Mouse (Mus musculus) left cerebral cortex, adult 11 months (tissue): ENCODE data around the gene Tle4.

Experiments
- DNase-seq: peaks from one replicate; pipeline ENCODE4 v3.0.0; 2022; ENCODE audit warnings: low spot score

The Tle4 gene

GRCm38 (mm10) chr19:14591809-14592535 is 5.9 kb downstream of the Tle4 start:
- DNase-seq: no peak

DNA sequence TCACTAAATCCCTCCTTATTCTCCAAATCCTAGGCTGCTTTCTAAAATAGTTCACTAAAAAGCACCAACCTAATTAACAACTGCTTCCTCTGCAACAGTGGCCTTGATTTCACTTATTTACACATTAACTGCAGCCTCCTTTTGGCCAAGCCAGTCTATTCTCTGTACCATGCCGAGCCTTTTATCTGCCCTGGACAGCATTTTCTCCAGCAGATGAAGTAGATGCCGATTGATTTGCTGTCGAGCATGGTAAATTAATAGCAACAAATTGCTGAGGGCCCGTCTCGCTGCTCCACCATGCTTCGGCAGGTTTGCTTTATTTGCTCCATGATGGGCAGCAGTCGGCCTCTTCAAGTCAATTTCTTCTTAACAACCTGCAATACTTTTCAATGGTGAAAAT is 7.7 kb downstream of the Tle4 start:
- DNase-seq: no peak

DNA sequence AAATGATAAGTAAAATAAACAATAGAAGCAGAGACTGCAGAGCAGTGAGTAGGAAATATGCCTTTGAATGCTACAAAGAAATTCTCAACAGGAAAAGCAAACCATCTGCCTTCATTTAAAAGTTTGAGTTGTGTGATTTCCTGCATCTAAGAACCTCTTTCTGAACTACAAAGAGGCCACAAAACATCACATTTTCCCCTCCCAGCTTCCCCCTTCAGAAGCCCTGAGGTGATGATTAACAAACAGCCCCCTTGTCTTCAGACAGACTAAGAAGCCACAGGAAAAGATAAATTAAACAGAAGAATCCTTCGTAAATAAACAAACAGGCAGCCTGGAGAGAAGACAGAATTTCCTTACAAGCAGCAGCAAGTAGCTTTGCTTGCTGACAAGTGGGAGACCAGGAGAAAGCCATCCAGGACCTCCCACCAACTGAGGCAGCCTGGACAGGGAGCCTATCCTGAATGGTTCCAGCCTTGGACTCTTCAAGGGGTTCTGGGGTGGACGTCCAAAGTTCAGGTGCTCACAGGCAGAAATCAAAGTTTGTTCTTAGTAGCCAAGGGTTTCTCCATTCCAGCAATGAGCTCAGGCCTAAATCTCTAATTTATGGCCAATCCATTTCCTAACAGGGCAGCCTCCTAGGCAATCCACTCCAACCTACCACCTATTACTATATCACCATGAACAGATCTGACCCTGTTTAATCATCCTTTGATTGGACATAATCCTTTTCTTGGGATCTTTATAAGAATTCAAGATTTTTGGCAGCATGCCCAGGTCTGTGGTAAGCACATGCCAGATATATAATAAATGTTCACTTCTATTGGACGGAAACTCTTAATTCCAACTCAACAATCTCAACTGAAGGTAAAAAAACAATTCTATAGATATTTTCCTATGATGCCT is 9.4 kb downstream of the Tle4 start:
- no peak for DNase-seq

DNA sequence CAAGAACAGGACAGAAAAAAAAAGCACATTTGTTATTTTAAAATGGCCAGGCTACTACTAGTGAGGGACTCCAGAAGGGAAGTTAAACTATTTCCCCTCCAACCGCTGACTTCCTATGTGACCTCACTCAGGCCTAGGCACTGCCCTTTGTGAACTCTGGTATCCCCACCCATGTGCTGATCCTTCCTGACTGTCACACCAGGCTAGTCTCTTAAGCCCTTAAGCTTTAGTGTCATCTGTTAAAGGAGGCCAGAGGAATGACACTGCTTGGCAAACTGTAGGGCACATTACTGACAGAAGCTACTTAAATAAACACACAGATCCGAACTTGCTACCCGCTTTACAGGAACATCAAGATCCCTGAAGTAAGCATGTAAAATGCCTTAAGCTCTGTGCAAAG is 11.7 kb downstream of the Tle4 start:
- no peak for DNase-seq

DNA sequence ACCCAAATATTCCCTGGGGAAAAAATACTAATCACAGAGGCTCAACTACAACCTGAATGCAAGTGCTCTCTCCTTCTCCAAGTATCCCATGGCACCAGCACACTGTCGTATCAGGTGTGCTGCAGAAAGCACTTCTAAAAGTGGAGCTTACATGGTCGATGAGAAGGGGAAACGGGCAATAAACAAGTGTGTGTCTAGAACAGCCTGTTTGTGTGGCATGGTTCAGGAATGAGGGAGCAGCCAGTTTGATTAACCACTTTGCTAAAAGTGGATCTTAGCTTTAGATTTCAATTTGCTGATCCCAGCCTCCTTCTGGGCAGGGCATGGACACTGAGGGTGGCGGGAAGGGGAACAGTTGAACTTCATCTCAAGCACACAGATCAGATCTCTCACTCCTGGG is 12.1 kb downstream of the Tle4 start:
- no peak for DNase-seq

DNA sequence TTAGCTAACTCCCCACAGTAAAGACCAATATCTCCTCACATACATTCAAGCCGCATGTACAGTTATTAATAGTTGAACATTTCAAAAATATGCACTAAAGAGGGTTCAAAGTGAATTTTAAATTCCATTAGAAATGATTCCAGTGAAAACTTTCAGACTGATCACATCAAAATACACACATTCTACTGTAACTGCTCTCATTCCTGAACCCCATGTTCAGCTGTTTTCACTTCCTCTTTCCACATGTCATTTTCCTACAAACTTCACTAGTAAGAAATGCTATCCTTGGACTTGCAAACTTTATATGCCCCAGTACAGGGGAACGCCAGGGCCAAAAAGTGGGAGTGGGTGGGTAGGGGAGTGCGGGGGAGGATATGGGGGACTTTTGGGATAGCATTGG is 12.6 kb downstream of the Tle4 start:
- DNase-seq: no peak

GRCm38 (mm10) chr19:14578698-14579097 is 19.2 kb downstream of the Tle4 start:
- no peak for DNase-seq

DNA sequence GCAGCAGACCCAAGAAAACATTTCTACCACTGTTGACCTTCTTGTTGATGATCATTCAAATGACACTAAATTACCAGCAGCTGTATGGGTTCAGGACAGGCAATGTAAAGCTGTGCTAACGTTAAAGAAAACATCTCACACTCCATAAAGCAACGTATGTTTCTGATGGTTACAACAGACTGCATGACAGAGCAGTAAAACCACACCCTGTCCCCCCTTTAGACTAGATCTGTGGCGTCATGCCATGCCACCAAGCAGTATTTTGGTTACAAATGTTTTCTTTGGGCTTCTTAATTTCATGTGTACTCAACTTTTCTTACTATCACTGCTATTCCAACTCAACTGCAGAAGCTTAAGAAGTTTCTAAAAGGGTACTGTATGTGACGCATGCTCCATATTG is 19.8 kb downstream of the Tle4 start:
- DNase-seq: no peak

- DNase-seq: no peak
Measured at GRCm38 (mm10) chr19:14576311-14576710, 21.5 kb downstream of the Tle4 start.

DNA sequence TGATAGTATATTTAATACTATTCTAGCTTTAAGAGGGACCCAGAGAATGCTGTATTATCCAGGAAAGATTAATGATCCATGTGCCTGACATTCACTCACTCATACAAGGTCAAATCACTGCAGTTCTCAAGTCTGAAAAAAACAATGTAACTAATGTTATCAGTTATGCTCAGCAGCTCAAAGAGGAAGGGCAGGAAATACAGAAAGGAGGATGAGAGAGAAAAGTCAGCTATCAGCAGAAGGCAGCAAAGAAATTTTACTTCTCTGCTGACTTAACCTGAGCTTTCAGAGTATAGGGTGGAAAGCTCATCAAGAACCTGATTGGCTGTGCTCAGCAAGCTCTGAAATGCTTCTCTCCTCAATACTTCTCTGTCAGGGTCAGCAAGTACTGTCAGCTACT is 29.0 kb downstream of the Tle4 start:
- no peak for DNase-seq

DNA sequence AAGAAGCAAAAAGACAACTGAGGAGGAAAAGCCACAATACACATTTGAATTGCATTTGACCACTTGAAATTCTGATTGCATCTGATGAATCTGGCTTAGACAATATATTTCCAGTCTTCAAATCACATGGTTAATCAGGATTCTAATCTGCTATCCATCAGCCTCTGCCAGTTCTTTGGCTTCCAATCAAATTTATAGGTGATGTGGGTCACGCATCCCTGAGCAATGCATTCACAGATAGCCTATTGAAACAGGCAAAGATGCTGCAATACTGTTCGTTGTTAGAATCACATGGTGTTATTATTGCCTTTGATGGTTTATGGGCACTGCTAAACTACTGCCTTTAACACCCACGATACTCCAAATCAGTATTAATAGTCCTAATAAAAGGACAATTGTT is 30.8 kb downstream of the Tle4 start:
- DNase-seq: no peak

GRCm38 (mm10) chr19:14566564-14567021 is 31.3 kb downstream of the Tle4 start:
- no peak for DNase-seq

DNA sequence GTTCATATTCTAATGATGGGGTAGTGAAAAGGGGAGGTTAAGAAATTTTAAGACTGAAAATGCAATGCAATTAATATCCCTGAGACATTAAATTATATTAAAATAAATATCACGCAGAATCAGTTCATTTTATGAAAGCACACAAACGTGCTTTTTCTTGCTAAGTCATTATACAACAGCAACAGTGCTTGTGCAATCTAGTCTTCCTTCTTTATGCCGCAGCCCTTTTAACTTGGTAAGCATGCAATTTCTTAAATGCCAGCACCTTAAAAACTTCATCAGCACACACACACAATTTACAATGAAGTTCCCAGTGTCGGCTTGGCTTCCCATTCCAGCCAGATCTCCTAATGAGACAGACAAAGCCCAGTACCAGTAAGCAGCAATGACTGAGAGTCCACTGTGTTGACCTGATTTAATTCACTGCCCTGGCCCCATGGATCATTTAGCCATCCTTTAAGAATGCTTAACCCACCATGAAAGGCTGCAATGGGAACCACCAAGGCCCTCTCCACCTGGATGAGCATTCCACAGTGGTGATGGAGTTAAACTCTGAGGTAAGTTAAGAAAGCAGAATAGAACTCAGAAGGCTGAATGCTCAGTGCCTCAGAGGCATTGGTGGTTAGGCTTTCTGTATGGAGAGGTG is 32.3 kb downstream of the Tle4 start:
- no peak for DNase-seq

DNA sequence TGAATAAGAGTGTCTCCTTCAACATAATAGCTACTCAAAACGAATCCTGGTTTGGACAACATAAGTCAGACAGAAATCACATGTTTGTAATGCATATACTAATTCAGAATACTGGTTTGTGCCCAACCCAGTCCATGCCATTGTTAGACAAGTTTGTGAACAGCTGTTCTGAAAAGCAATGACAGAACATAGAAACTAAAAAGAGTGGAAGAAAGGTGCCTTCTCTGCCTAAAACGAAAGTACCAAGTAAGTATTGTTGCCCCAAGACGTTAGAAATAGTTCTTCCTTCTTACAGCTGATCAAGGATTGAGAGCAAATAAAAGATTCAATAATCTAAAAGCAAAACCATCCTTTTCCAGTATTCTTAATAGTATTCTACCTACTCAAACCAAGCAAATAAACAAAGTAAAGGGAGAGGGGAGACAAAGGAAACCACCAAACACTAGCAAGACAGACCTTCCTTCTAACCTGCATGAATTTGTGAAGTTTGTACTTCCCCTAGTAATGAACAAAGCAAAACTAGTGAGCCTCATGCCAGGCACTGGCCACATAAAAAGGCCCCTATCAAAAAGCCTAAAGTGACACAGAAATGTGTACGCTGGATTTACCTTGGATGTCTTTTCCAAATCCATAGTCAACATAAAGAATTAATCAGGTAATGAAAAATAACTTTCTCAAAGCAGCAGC is 34.4 kb downstream of the Tle4 start:
- no peak for DNase-seq

DNA sequence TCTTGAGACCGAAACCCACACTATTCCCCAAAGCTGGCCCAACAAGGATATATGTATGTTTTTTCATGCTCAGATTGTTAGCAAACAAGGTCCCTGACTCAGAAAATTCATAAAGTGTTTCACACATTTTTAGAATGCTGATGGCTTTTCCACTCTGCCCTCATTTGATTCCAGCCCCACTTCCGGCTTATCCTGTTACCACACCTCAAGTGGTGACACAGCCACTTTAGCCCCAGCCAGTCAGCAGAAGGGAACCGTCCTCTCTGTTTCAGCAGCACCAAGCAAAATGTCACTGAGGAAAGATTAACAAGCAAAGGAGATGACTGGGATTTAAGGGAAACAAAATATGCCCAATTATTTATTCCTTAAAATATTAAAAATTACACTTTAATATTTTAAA is 50.0 kb downstream of the Tle4 start:
- DNase-seq: no peak

DNA sequence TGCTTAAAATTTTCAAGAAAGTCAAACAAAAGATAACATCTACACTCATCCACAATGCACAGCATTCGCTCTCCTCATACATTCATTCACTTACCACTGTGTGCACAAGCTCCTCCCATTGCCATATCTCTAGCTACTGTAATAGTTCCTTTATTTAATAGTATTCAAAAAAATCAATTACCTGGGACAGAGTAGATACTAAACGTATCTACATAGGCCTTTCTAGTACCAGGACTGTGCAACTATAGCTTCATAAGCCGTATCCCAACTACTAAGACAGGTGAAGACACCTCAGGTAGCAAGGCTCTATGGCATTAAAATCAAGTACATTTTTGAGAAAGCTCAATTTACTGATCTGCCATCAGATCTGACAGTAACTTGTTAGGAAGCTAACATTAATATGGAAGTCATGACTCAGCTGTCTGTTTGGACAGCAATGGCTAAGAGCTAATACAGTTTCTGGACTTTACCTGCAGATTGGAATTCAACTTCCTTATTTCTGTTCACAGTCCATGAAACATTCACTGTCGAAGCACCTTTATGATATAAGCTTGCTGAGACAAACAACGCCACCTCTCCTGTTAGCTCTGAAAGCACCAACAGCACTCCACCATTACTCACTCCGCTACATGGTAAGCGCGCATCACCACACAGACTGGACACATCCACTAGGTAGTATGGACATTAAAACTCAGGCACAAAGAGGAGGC is 50.6 kb downstream of the Tle4 start:
- no peak for DNase-seq

- no peak for DNase-seq
Measured at GRCm38 (mm10) chr19:14545485-14545884, 52.4 kb downstream of the Tle4 start.

GRCm38 (mm10) chr19:14543305-14543704 is 54.5 kb downstream of the Tle4 start:
- no peak for DNase-seq

GRCm38 (mm10) chr19:14540678-14541077 is 57.2 kb downstream of the Tle4 start:
- DNase-seq: no peak

DNA sequence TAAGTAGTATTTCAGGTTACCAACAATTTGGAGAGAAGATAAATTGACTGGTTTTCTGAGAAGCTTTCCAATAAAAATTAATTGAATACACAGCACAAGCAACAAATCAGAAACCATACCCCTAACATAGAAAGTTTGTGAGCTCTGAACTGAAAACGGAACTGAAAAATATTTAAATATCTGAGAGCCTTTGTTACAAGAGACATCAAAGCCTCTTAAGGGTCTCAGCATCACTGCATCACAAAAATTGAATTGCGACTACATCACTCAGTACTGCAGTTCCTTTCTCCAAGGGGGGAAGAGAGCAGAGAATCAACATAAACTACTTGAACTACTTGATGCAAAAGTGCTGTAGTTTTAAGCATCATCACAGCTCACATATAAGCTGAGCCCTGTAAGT is 61.2 kb downstream of the Tle4 start:
- DNase-seq: no peak

GRCm38 (mm10) chr19:14534447-14534846 is 63.4 kb downstream of the Tle4 start:
- DNase-seq: no peak

DNA sequence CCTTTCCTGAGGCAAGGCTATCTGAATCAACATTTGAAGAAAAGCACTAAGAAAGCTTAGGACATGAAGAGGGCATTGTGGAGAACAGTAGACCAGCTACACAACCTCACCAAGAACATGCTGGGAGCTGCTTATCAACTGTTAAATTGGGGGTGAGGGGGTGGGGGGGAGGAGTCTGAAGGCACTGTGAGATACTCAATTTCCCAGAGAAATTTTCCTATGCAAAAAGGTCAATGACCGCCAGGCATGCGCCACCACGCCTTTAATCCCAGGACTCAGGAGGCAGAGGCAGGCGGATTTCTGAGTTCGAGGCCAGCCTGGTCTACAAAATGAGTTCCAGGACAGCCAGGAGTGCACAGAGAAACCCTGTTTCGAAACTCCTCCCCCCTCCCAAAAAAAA is 65.0 kb downstream of the Tle4 start:
- DNase-seq: no peak
